Mouse (Mus musculus): ENCODE measurements around the gene Kctd14.

DNA sequence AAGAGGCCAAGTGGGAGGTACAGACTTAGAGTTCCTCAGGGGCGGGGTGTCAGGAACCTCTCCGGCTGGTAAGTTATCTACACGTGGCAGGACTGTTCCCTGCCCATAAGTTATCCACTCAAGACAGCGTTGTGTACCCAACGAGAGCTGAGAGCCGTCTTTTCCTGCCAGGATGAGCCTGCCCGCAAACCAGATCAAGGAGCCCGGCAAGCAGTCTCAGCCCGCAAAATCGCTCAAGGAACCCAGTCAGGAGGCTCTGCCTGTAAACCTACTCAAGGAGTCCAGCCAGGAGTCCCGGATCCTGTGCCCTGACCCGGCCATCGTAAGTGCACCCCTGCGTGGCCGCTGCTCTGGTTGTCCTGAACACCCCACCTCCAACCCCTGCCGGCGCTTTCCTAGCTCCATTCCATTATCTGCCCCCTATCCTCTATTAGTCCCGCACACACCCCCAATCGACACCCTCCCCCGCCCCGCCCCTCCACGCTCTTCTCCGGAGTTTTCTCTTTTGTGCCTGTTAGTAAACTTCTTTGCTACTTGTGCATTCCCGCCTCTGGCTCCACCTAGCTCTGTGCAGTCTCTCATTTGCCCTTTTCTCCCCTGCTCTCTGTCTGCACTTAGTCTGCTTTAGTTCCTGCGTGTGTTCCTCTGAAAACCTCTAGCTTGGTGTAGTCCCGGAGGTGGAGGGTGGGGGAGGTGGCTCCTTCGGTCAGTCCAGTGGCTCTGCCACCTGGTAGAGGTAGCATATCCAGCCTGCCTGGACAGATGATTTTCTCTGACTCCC, 2.2 kb downstream of the Kctd14 start:
- TF ChIP-seq CTCF (IDR thresholded peaks at IDR 0.05; ENCODE audit: insufficient read depth, low read depth, low read length), result no peak
- no peak for TF ChIP-seq POLR2A (IDR thresholded peaks at IDR 0.05; ENCODE audit: insufficient read depth, low read depth, low read length)
